Mouse (Mus musculus) MEL (cell line): ENCODE measurements around the gene Sox5.

Experiments used
- CTCF ChIP-seq, 3 experiments: IDR thresholded peaks in 2 of 3; conservative IDR thresholded peaks in 1 of 3; 2 replicates each; pipeline ENCODE4 v1.5.1; 2011 to 2012; ENCODE audit warnings: low read length in 3 of 3, low read depth in 2 of 3, mild to moderate bottlenecking in 2 of 3, improper control_type of control experiment in 1 of 3, inconsistent platforms in 1 of 3, mixed read lengths in 1 of 3, moderate library complexity in 1 of 3; ENCODE audit not compliant: control insufficient read depth in 1 of 3, insufficient read depth in 1 of 3, poor library complexity in 1 of 3, severe bottlenecking in 1 of 3
- ETS1 ChIP-seq: IDR thresholded peaks from 2 replicates; pipeline ENCODE4 v1.6.1; 2012; ENCODE audit warnings: low read depth, mild to moderate bottlenecking, inconsistent platforms, low read length, improper control_type of control experiment, moderate library complexity
- GATA1 ChIP-seq: IDR thresholded peaks from 2 replicates; pipeline ENCODE4 v1.6.1; 2011; ENCODE audit warnings: low read depth, low read length, improper control_type of control experiment
- HCFC1 ChIP-seq: IDR thresholded peaks from 2 replicates; pipeline ENCODE4 v1.6.1; 2012; ENCODE audit warnings: low read depth, mild to moderate bottlenecking, inconsistent platforms, low read length, improper control_type of control experiment, moderate library complexity
- MAX ChIP-seq: IDR thresholded peaks from 2 replicates; pipeline ENCODE4 v1.6.1; 2011; ENCODE audit warnings: low read length, improper control_type of control experiment
- POLR2A ChIP-seq, 2 experiments: IDR thresholded peaks; 2 replicates each; pipeline ENCODE4 v1.6.1; 2011 to 2012; ENCODE audit warnings: low read length in 2 of 2, mild to moderate bottlenecking in 2 of 2, control low read depth in 1 of 2, improper control_type of control experiment in 1 of 2, low read depth in 1 of 2, moderate library complexity in 1 of 2; ENCODE audit not compliant: control insufficient read depth in 1 of 2, insufficient read depth in 1 of 2, poor library complexity in 1 of 2
- TCF12 ChIP-seq: IDR thresholded peaks from 2 replicates; pipeline ENCODE4 v1.6.1; 2014; ENCODE audit warnings: low read depth, mild to moderate bottlenecking, inconsistent platforms, low read length, improper control_type of control experiment, moderate library complexity

- TF ChIP-seq HCFC1 (no peak), ETS1 (no peak), GATA1 (no peak), POLR2A (IDR thresholded peaks at IDR 0.05; ENCODE audit: control insufficient read depth in 1 of 2, insufficient read depth in 1 of 2, low read depth in 1 of 2, low read length in 2 of 2, poor library complexity in 1 of 2) (no peak), TCF12 (no peak), CTCF (IDR thresholded peaks at IDR 0.05 in 2 of 3, conservative IDR thresholded peaks at IDR 0.05 in 1 of 3; ENCODE audit: control insufficient read depth in 1 of 3, insufficient read depth in 1 of 3, low read depth in 2 of 3, low read length in 3 of 3, poor library complexity in 1 of 3, severe bottlenecking in 1 of 3) (no peak), MAX (no peak)
These were observed 228.3 kb downstream of the Sox5 start for GRCm38 (mm10) chr6:144553476-144553875.
